Mouse (Mus musculus) lung, postnatal 0 days (tissue): ENCODE results near the gene Nr2e3.

ENCODE experiments used
- CTCF ChIP-seq: IDR thresholded peaks from 2 replicates; pipeline ENCODE4 v1.5.1; 2016; ENCODE audit warnings: antibody characterized with exemption, mild to moderate bottlenecking
- EP300 ChIP-seq: IDR thresholded peaks from 2 replicates; pipeline ENCODE4 v1.6.1; 2016; ENCODE audit warnings: antibody characterized with exemption, mild to moderate bottlenecking, control low read depth

- TF ChIP-seq CTCF, result no peak
- no peak for TF ChIP-seq EP300
Measured at GRCm38 (mm10) chr9:59953556-59953955, 6.9 kb downstream of the Nr2e3 start.
